In the genomic region with DNA sequence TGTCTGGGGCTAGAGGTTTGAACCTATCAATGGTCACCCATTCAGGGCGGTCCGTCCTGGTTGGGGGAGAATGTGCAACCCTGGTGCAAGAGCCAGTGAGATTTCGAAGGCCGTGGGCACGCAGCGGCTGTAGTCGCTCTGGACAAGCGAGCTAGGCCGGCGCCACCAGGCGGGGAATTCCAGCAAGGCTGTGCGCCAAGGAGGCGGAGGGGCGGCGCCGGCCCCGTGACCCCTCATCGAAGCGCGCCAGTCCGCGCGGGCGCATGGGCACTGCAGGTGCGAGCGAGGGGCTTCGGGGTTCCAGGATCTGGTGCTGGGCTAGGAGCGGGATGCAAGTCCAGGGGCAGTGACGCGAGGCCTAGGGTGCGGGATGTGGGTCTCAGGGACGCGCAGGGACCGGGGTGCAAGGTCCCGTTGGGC, we compare ENCODE assay signal across 8 mouse cellular contexts. TPM values are rescaled to one million over a fixed set of nuclear protein-coding genes. Genes with fewer than 3 reads are reported as not detected.
DNase-seq lines count a peak whose midpoint lies in the region; ATAC-seq lines count a peak whose summit lies in the region.

No protein-coding gene starts in this region.

- peak; percentile 80; the same call in 1 of the 2 replicates for ATAC-seq in frontal cortex, adult (ENCODE audit: low TSS enrichment)
- ATAC-seq in hindbrain, embryonic 14.5 days (ENCODE audit: low FRiP score), result no peak; the same call in 1 of the 2 replicates

- H3K4me1 ChIP-seq in hindbrain, embryonic 14.5 days (replicated peaks; ENCODE audit: control insufficient read depth, insufficient read depth, low read length), result peaks cover 9% of the 10 kb centered on the region; the same call in 1 of the 2 replicates

- peak overlapping the region; percentile 45 for H3K4me3 ChIP-seq in hindbrain, embryonic 14.5 days (replicated peaks; ENCODE audit: low read length)
- peak overlapping the region; percentile 98 for H3K4me3 ChIP-seq in macrophage (ENCODE audit: inconsistent target)

- DNase-seq in NIH3T3 (ENCODE audit: low read depth), result peak; percentile 93
- peak; percentile 36 for DNase-seq in cerebellum, adult 8-10 months
- peak; percentile 61 for DNase-seq in hindbrain, embryonic 14.5 days (ENCODE audit: low spot score)
- DNase-seq in left cerebral cortex, adult 8-10 months (ENCODE audit: low spot score in 2 of 2), result peak; percentile 18 to 28
- DNase-seq in right cerebral cortex, adult 2 months (ENCODE audit: low spot score in 2 of 2), result peak; percentile 29 to 53
- DNase-seq in urinary bladder, postnatal 25 days (ENCODE audit: low spot score), result peak; percentile 81

- under 1% methylated on average over 35 of the region's 35 CpGs for WGBS in hindbrain, embryonic 14.5 days
- 2% methylated on average over 30 of the region's 35 CpGs for WGBS in macrophage (ENCODE audit: missing documents)

- H3K9ac ChIP-seq in hindbrain, embryonic 14.5 days, result peak overlapping the region; percentile 60

- peaks cover 42% of the 10 kb centered on the region for H3K79me2 ChIP-seq in macrophage (ENCODE audit: inconsistent target)

- H3K27me3 ChIP-seq in hindbrain, embryonic 14.5 days (ENCODE audit: control insufficient read depth, insufficient read depth, low read length), result peaks cover 72% of the 10 kb centered on the region

- peak overlapping the region; percentile 94 for H3K4me2 ChIP-seq in hindbrain, embryonic 14.5 days (replicated peaks)

- no peak overlapping the region for H3K27ac ChIP-seq in hindbrain, embryonic 14.5 days
- H3K27ac ChIP-seq in macrophage, result peak overlapping the region; percentile 95

- H3K9me3 ChIP-seq in hindbrain, embryonic 14.5 days (ENCODE audit: control insufficient read depth, low read length), result no peaks in the 10 kb centered on the region

- H3K36me3 ChIP-seq in hindbrain, embryonic 14.5 days (replicated peaks; ENCODE audit: control insufficient read depth, insufficient read depth), result no peaks in the 10 kb centered on the region
- peaks cover 3% of the 10 kb centered on the region; the same call in 1 of the 2 replicates for H3K36me3 ChIP-seq in macrophage (ENCODE audit: inconsistent target)

RNA-seq across cellular contexts. Expression of a gene that starts 3.0 kb away (rescaled TPM):
- 1.5 and 2.2 TPM in 2 replicates for polyA plus RNA-seq in hindbrain, embryonic 14.5 days (2014; fragmentation: Nextera tagmentation; extraction: Ambion mirVana)
- total RNA-seq in left cerebral cortex, adult 8-10 months (2022), result 1 to 10 TPM; 4.5 to 5.7 (median 5.5) TPM
- total RNA-seq in macrophage (2018; cell fraction: chromatin; rRNA removed), result 1,000 to 10,000 TPM in 24 of 26 experiments, 100 to 1,000 TPM in 2; 863 to 6,071 (median 2,924) TPM
- 1,000 to 10,000 TPM in 6 of 26 experiments, 100 to 1,000 TPM in 20; 270 to 1,278 (median 522) TPM for total RNA-seq in macrophage (2018; cell fraction: cytosol; rRNA removed)
- total RNA-seq in macrophage (2018; cell fraction: nucleus; rRNA removed), result 1,000 to 10,000 TPM in 16 of 26 experiments, 100 to 1,000 TPM in 10; 480 to 3,234 (median 2,295) TPM
- polyA plus RNA-seq in macrophage (2018), result 207 to 477 TPM (median 276 TPM) in 3 replicates

RNA-seq across cellular contexts. Expression of a gene that starts 34.5 kb away (rescaled TPM):
- 5.0 and 6.0 TPM in 2 replicates for polyA plus RNA-seq in hindbrain, embryonic 14.5 days (2014; fragmentation: Nextera tagmentation; extraction: Ambion mirVana)
- 1 to 10 TPM; 3.3 to 4.8 (median 3.8) TPM for total RNA-seq in left cerebral cortex, adult 8-10 months (2022)
- total RNA-seq in macrophage (2018; cell fraction: chromatin; rRNA removed), result 100 to 1,000 TPM in 9 of 26 experiments, 10 to 100 TPM in 17; 15.5 to 377 (median 67.8) TPM
- 10 to 100 TPM in 25 of 26 experiments, 1 to 10 TPM in 1; 9.5 to 65.6 (median 19.1) TPM for total RNA-seq in macrophage (2018; cell fraction: cytosol; rRNA removed)
- total RNA-seq in macrophage (2018; cell fraction: nucleus; rRNA removed), result 100 to 1,000 TPM in 9 of 26 experiments, 10 to 100 TPM in 17; 14.8 to 287 (median 44.4) TPM
- polyA plus RNA-seq in macrophage (2018), result 18.1 to 63.0 TPM (median 27.9 TPM) in 3 replicates

RNA-seq across cellular contexts. Expression of a gene that starts 34.5 kb away (rescaled TPM):
- 3.4 and 5.1 TPM in 2 replicates for polyA plus RNA-seq in hindbrain, embryonic 14.5 days (2014; fragmentation: Nextera tagmentation; extraction: Ambion mirVana)
- total RNA-seq in left cerebral cortex, adult 8-10 months (2022), result 1 to 10 TPM; 4.5 to 5.5 (median 5.3) TPM
- total RNA-seq in macrophage (2018; cell fraction: chromatin; rRNA removed), result 10 to 100 TPM in 16 of 26 experiments, 1 to 10 TPM in 10; 1.5 to 56.9 (median 13.5) TPM
- total RNA-seq in macrophage (2018; cell fraction: cytosol; rRNA removed), result 10 to 100 TPM; 22.7 to 73.8 (median 37.7) TPM
- 10 to 100 TPM in 25 of 26 experiments, 1 to 10 TPM in 1; 8.5 to 92.5 (median 49.4) TPM for total RNA-seq in macrophage (2018; cell fraction: nucleus; rRNA removed)
- polyA plus RNA-seq in macrophage (2018), result 29.1 to 46.3 TPM (median 41.6 TPM) in 3 replicates

Comparison
In these comparisons a context has a peak if more than half of its experiments do, and no peak if none do; other contexts are left out.
1. DNase-seq: peak in every context shown above with its lines; median percentile 93 in NIH3T3; 81 in urinary bladder, postnatal 25 days; 61 in hindbrain, embryonic 14.5 days; 41 in right cerebral cortex, adult 2 months; 36 in cerebellum, adult 8-10 months; 23 in left cerebral cortex, adult 8-10 months.
2. RNA of a gene that starts 3.0 kb away (polyA plus RNA-seq): 207 to 477 TPM in macrophage; 1.5 to 2.2 TPM in hindbrain, embryonic 14.5 days; every median in the first group is over 10 times any median in the second.